Mouse (Mus musculus): ENCODE results near the gene Dapk1.

- TF ChIP-seq GATA1 (IDR thresholded peaks at IDR 0.05; ENCODE audit: low read length) (no peak), TAL1 (IDR thresholded peaks at IDR 0.05; ENCODE audit: low read length) (no peak)
These were observed 201.0 kb downstream of the Dapk1 start, which contains the start of gene Ctsll3 for GRCm38 (mm10) chr13:60802749-60803148.

Measured in erythroblast, embryonic 14.5 days (primary cell).